In genomic region chr12:73045724-73046606, GRCm38 (mm10) we compare ENCODE assay signal across 8 mouse cellular contexts. TPM values are rescaled to one million over a fixed set of nuclear protein-coding genes. Genes with fewer than 3 reads are reported as not detected.
DNase-seq lines count a peak whose midpoint lies in the region; ATAC-seq lines count a peak whose summit lies in the region.

No protein-coding gene starts in this region.

- peaks cover 54% of the 10 kb centered on the region for H3K27me3 ChIP-seq in embryonic facial prominence, embryonic 15.5 days
- peaks cover 87% of the 10 kb centered on the region for H3K27me3 ChIP-seq in hindbrain, embryonic 11.5 days (ENCODE audit: control insufficient read depth, insufficient read depth, low read length)

- ATAC-seq in embryonic facial prominence, embryonic 15.5 days (ENCODE audit: insufficient number of reproducible peaks, low FRiP score, low TSS enrichment, low read depth), result no peak; the same call in 1 of the 2 replicates
- ATAC-seq in hindbrain, embryonic 11.5 days (ENCODE audit: low FRiP score), result no peak; the same call in 1 of the 2 replicates

- WGBS in embryonic facial prominence, embryonic 15.5 days, result under 1% methylated on average over 84 of the region's 85 CpGs
- WGBS in hindbrain, embryonic 11.5 days, result under 1% methylated on average over 83 of the region's 85 CpGs

- no peaks in the 10 kb centered on the region for H3K36me3 ChIP-seq in embryonic facial prominence, embryonic 15.5 days
- no peaks in the 10 kb centered on the region for H3K36me3 ChIP-seq in hindbrain, embryonic 11.5 days (ENCODE audit: control insufficient read depth, insufficient read depth, low read length)

- peak overlapping the region; percentile 88 for H3K27ac ChIP-seq in embryonic facial prominence, embryonic 15.5 days (replicated peaks)
- peak overlapping the region; percentile 67 for H3K27ac ChIP-seq in hindbrain, embryonic 11.5 days (ENCODE audit: low read depth, low read length)

- peak overlapping the region; percentile 72 for H3K4me2 ChIP-seq in embryonic facial prominence, embryonic 15.5 days (replicated peaks)
- peak overlapping the region; percentile 49 for H3K4me2 ChIP-seq in hindbrain, embryonic 11.5 days (replicated peaks; ENCODE audit: low read depth, low read length)

- H3K9ac ChIP-seq in embryonic facial prominence, embryonic 15.5 days, result peak overlapping the region; percentile 77
- H3K9ac ChIP-seq in hindbrain, embryonic 11.5 days (ENCODE audit: low read depth, low read length), result peak overlapping the region; percentile 68

- peaks cover 39% of the 10 kb centered on the region for H3K4me1 ChIP-seq in embryonic facial prominence, embryonic 15.5 days
- H3K4me1 ChIP-seq in hindbrain, embryonic 11.5 days (replicated peaks; ENCODE audit: control insufficient read depth, insufficient read depth, low read length), result peaks cover 6% of the 10 kb centered on the region

- peak overlapping the region; percentile 63 for H3K4me3 ChIP-seq in embryonic facial prominence, embryonic 15.5 days (replicated peaks)
- peak overlapping the region; percentile 44 for H3K4me3 ChIP-seq in hindbrain, embryonic 11.5 days (ENCODE audit: low read depth, low read length)

- peak; percentile 40 for DNase-seq in adrenal gland, postnatal 10 days
- DNase-seq in adrenal gland, adult 8-10 months, result no peak
- peak; percentile 74 for DNase-seq in 416B (ENCODE audit: low read depth)
- peak; percentile 63 for DNase-seq in hindbrain, embryonic 11.5 days (ENCODE audit: low spot score)
- DNase-seq in lung, postnatal 4 days, result peak; percentile 31 to 34
- no peak for DNase-seq in left cerebral cortex, postnatal 14 days (ENCODE audit: low spot score in 2 of 2)
- no peak for DNase-seq in frontal cortex, postnatal 14 days (ENCODE audit: low spot score in 2 of 2)

- intact Hi-C loops in left cerebral cortex, postnatal 14 days (cut with DNase I), result loop anchor here (2.0 kb wide), 1 partner anchor 103 kb away; no protein-coding TSS in a partner anchor

- no peaks in the 10 kb centered on the region for H3K9me3 ChIP-seq in embryonic facial prominence, embryonic 15.5 days (replicated peaks)
- no peaks in the 10 kb centered on the region for H3K9me3 ChIP-seq in hindbrain, embryonic 11.5 days (ENCODE audit: control insufficient read depth, low read length)

RNA-seq across cellular contexts. Expression of gene Six1, which starts 7.7 kb away (rescaled TPM):
- 10 to 100 TPM in 1 of 2 experiments, 1 to 10 TPM in 1; 7.1 to 12.8 TPM for total RNA-seq in adrenal gland, postnatal 10 days (2021)
- 1 to 10 TPM in 3 of 4 experiments, under 1 TPM in 1; 0.94 to 2.3 (median 1.3) TPM for total RNA-seq in adrenal gland, adult 8-10 months (2022)
- polyA plus RNA-seq in embryonic facial prominence, embryonic 15.5 days (2015; fragmentation: Nextera tagmentation; extraction: Ambion mirVana), result 40.0 and 48.3 TPM in 2 replicates
- polyA plus RNA-seq in hindbrain, embryonic 11.5 days (2014; fragmentation: Nextera tagmentation; extraction: Ambion mirVana), result 24.6 and 28.8 TPM in 2 replicates
- total RNA-seq in left cerebral cortex, postnatal 14 days (2021), result under 1 TPM; 0.26 to 0.61 TPM

Comparison
In these comparisons a context has a peak if more than half of its experiments do, and no peak if none do; other contexts are left out.
1. DNase-seq: peak in adrenal gland, postnatal 10 days (single experiment), 416B (single experiment), hindbrain, embryonic 11.5 days (single experiment) and lung, postnatal 4 days (2 of 2); none in adrenal gland, adult 8-10 months (single experiment), left cerebral cortex, postnatal 14 days (0 of 2) and frontal cortex, postnatal 14 days (0 of 2).